Mouse (Mus musculus) embryonic facial prominence, embryonic 10.5 days (tissue): ENCODE measurements at regions not wholly inside any gene's neighbourhood (a gene's known extent, or its start where the extent isn't known, plus 50 kb on each side); places are given as distances from the start of the nearest gene placed in this dataset.

Experiments
- DNase-seq: peaks from one replicate; pipeline ENCODE4 v3.0.0-alpha.2; 2017; ENCODE audit warnings: low spot score
- H3K27ac ChIP-seq: fragments of 300-500 bp; sonication (generic); replicated peaks from 2 replicates; pipeline ENCODE4 v1.5.1; 2016; ENCODE audit warnings: mild to moderate bottlenecking
- H3K27me3 ChIP-seq: fragments of 300-500 bp; sonication (generic); replicated peaks from 2 replicates; pipeline ENCODE4 v1.6.1; 2016; ENCODE audit warnings: low read depth, mild to moderate bottlenecking; ENCODE audit not compliant: poor library complexity, severe bottlenecking
- H3K36me3 ChIP-seq: fragments of 300-500 bp; sonication (generic); replicated peaks from 2 replicates; pipeline ENCODE4 v1.6.1; 2016; ENCODE audit warnings: mild to moderate bottlenecking, moderate library complexity
- H3K4me1 ChIP-seq: fragments of 300-500 bp; sonication (generic); 2 replicates; pipeline ENCODE4 v1.6.1; 2016
- H3K4me3 ChIP-seq: fragments of 300-500 bp; sonication (generic); 2 replicates; pipeline ENCODE4 v1.5.1; 2016; ENCODE audit warnings: mild to moderate bottlenecking, moderate library complexity
- H3K9me3 ChIP-seq: fragments of 300-500 bp; sonication (generic); 2 replicates; pipeline ENCODE4 v1.6.1; 2016; ENCODE audit warnings: mild to moderate bottlenecking
- WGBS: fragments of 180-500 bp; shearing (Covaris S2); methylation state at CpG from one replicate; pipeline ENCODE4 v1.1.7; 2016; 5-methylcytosine and 5-hydroxymethylcytosine counted together

DNA sequence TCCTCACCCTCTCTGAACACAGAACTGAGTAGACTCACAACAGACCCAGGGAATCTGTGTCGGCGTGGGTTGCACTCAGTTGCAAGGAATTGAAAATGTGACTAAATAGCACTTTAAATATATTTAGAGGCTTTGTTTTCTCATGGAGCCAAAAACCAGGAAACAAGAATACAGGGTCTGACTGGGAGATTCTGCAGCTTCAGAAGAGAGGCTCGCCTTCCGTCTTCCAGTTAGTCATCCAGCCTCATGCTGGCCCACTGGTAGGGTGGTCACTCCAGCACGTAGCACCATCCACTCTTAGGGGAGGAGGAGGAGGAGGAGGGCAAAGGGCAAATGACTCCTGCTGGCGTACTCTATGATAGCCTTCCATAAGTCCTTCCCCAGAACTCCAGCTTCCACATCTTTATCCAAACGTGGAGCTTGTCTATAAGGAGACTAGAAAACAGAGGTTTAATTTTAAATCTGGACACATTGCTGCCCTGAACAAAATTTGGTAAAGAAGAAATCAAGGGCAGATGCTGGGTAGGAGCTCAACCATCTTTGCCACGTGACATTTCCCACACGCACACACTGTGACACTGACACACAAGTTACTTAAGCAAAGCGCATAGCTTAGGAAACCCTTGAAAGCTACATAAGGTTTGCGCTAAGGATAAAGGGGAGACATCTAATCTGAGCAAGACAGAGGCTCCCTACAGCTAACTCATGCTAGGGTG, 60.8 kb downstream of the Mis18a start:
- H3K4me3 ChIP-seq = no peak overlapping the region
- H3K27ac ChIP-seq = no peak overlapping the region
- H3K27me3 ChIP-seq = no peaks in the 10 kb centered on the region
- H3K4me1 ChIP-seq = no peaks in the 10 kb centered on the region
- no peaks in the 10 kb centered on the region for H3K36me3 ChIP-seq
- DNase-seq = no peak
- H3K9me3 ChIP-seq = peaks cover 5% of the 10 kb centered on the region
- 90% methylated on average over 11 of the region's 11 CpGs for WGBS

DNA sequence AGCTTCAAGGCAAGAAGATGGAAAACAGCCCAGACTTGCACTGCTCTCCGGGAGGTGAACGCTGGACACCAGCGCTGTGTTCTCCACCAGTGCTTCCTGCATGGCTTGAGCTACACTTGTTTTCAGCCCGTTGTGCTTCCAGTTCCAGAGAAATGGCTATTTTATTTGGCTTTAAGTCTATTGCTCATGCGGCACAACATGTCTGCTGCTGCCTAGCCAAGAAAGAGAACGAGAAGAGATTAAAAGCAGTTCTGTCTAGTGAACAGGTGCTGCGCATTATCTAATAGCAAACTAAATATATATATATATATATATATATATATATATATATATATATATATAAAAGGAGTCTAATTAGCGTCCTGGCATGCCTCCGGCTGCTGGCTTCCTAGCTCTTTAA, 63.1 kb downstream of the Mis18a start:
- H3K27ac ChIP-seq = no peak overlapping the region
- H3K9me3 ChIP-seq = peaks cover 5% of the 10 kb centered on the region
- H3K36me3 ChIP-seq = no peaks in the 10 kb centered on the region
- no peak for DNase-seq
- no peak overlapping the region for H3K4me3 ChIP-seq
- H3K27me3 ChIP-seq = no peaks in the 10 kb centered on the region
- H3K4me1 ChIP-seq = peaks cover 3% of the 10 kb centered on the region
- WGBS = 78% methylated on average over 9 of the region's 9 CpGs

DNA sequence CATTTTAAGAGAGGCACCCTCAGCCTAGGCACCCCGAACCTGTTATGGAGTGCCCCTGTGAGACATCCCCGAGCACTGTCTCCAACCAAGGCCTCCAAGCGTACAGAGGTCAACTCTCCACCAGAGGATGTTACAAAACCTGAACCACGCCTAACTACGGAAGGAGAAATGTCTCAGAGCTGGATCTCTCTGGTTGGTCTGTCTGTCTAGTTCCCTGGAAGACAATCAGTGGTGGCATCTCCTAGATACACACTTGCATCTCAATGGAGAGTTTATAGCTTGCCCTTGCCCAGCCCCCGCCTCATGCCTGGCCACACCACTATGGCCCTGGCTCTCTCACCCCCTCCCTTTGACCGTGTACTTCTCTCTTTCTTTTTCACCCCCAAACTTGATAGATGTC, 69.2 kb downstream of the Mis18a start:
- 0 out of 2 replicates have a peak overlapping the region, but pooled peaks have one; percentile 10 for H3K27ac ChIP-seq
- no peaks in the 10 kb centered on the region for H3K36me3 ChIP-seq
- H3K9me3 ChIP-seq = 0 out of 2 replicates have a peak, but pooled peaks cover 3% of the 10 kb centered on the region
- no peak for DNase-seq
- no peaks in the 10 kb centered on the region for H3K27me3 ChIP-seq
- H3K4me1 ChIP-seq = peaks cover 15% of the 10 kb centered on the region
- no peak overlapping the region for H3K4me3 ChIP-seq
- 89% methylated on average over 7 of the region's 7 CpGs for WGBS

DNA sequence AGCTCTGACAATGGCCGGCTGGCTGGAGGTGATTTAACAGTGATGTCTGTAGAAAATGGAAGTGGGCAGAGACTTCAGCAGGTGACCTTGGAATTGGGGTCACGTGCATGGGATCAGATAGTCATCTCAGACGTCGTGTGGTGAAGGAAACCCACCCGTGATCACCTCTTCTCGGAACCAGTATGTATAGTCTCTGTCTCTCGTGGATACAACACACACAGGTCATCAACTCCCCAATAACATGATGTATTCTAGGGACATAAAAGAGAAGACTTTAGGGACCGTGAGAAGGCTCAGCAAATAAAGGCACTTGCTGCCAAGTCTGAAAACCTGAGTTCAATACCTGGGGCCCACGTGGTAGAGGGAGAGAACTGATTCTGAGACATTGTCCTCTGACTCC, 70.2 kb downstream of the Mis18a start:
- WGBS = 70% methylated on average over 9 of the region's 9 CpGs

DNA sequence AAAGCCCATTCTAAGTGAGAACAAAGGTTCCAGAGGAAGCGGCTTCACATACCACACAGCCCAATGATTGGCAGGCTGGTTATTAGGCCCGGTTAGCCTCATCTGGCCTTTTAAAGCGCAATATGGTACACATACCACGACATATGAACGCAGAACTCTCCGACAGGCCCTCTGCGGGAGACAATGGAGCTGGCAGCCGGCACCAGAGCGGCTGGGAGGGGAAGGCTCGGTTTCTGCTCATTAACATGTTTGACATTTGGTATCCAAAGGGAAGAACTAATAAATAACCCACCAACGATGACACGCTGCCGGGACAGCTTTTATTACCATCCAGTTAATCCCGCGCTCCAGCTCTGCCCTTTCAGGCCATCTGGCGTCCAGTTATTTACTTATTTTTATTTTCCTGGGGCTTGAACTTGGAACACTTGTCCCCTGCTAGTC, 70.6 kb downstream of the Mis18a start:
- DNase-seq = peak; percentile 47
- H3K4me3 ChIP-seq = no peak overlapping the region

More for the DNA sequence above, 70.2 kb downstream of the Mis18a start:
- H3K27ac ChIP-seq = peak overlapping the region; percentile 72; the same call in 1 of the 2 replicates
- peaks cover 15% of the 10 kb centered on the region for H3K4me1 ChIP-seq
- DNase-seq = no peak
- no peaks in the 10 kb centered on the region for H3K36me3 ChIP-seq
- no peaks in the 10 kb centered on the region for H3K27me3 ChIP-seq
- no peak overlapping the region for H3K4me3 ChIP-seq
- H3K9me3 ChIP-seq = 0 out of 2 replicates have a peak, but pooled peaks cover 3% of the 10 kb centered on the region

DNA sequence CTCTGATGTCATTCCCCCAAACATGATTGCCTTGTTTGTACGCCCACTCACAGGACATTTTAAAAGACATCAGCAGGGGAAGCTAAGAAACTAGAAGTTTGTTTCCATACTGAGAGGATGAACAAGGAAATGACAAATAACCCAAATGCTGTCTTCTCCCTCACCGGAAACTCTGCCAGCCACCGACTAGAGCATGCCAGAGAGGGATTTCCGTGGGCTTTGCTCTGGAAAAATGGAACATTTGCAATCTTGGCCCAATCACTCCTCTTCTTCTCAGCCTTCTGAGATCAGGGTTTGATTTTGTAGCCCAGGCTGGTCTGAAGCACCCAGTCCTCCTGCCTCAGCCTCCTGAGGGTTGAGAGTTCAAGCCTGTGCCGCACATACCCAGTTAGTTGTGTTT, 72.4 kb downstream of the Mis18a start:
- H3K27ac ChIP-seq = no peak overlapping the region
- 0 out of 2 replicates have a peak, but pooled peaks cover 3% of the 10 kb centered on the region for H3K9me3 ChIP-seq
- H3K36me3 ChIP-seq = no peaks in the 10 kb centered on the region
- no peaks in the 10 kb centered on the region for H3K27me3 ChIP-seq
- 93% methylated on average over 5 of the region's 5 CpGs for WGBS
- H3K4me3 ChIP-seq = no peak overlapping the region
- DNase-seq = no peak
- peaks cover 15% of the 10 kb centered on the region for H3K4me1 ChIP-seq

More for the DNA sequence above, 70.6 kb downstream of the Mis18a start:
- 62% methylated on average over 16 of the region's 16 CpGs for WGBS
- peaks cover 15% of the 10 kb centered on the region for H3K4me1 ChIP-seq
- H3K27me3 ChIP-seq = no peaks in the 10 kb centered on the region
- H3K27ac ChIP-seq = peak overlapping the region; percentile 72
- 0 out of 2 replicates have a peak, but pooled peaks cover 3% of the 10 kb centered on the region for H3K9me3 ChIP-seq
- no peaks in the 10 kb centered on the region for H3K36me3 ChIP-seq

DNA sequence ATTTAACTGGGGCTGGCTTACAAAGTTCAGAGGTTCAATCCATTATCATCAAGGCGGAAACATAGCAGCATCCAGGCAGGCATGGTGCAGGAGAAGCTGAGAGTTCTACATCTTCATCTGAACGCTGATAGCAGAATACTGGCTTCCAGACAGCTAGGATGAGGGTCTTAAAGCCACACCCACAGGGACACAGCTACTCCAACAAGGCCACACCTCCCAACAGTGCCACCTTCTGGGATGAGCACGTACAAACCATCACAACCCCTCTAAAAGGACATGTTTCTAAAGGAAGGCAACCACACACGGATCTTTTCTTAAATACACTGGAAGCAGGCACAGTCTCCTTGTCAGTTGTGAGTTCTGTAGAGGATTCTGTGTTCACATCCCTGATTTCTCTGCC, 74.4 kb downstream of the Mis18a start:
- WGBS = 68% methylated on average over 4 of the region's 4 CpGs
- no peak overlapping the region for H3K27ac ChIP-seq
- no peak overlapping the region for H3K4me3 ChIP-seq

DNA sequence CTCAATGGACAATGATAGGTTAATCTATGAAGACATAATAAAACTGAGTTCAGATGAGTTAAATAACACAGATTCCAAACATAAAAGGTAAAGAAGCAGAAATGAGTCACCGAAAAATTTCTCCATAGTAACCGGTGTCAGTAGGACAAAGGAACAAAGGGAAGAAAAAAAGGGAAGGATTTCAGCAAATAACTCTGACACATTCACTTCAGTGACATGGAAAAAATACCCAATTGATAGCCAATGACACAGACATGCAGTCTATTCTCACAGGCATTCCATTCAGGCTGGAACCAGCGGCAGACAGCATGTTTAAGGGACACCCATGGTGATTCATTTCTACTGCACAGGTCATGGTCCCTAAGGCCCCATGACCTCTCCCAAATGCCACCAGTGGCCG, 79.0 kb downstream of the Mis18a start:
- DNase-seq = peak; percentile 7
- Histone ChIP-seq H3K27ac (no peak overlapping the region), H3K4me1 (no peaks in the 10 kb centered on the region), H3K36me3 (no peaks in the 10 kb centered on the region), H3K4me3 (no peak overlapping the region), H3K27me3 (0 out of 2 replicates have a peak, but pooled peaks cover 5% of the 10 kb centered on the region), H3K9me3 (no peaks in the 10 kb centered on the region)
- WGBS = 74% methylated on average over 4 of the region's 4 CpGs

More for the DNA sequence above, 74.4 kb downstream of the Mis18a start:
- no peak for DNase-seq
- Histone ChIP-seq H3K9me3 (0 out of 2 replicates have a peak, but pooled peaks cover 3% of the 10 kb centered on the region), H3K27me3 (no peaks in the 10 kb centered on the region), H3K4me1 (peaks cover 10% of the 10 kb centered on the region), H3K36me3 (no peaks in the 10 kb centered on the region)

DNA sequence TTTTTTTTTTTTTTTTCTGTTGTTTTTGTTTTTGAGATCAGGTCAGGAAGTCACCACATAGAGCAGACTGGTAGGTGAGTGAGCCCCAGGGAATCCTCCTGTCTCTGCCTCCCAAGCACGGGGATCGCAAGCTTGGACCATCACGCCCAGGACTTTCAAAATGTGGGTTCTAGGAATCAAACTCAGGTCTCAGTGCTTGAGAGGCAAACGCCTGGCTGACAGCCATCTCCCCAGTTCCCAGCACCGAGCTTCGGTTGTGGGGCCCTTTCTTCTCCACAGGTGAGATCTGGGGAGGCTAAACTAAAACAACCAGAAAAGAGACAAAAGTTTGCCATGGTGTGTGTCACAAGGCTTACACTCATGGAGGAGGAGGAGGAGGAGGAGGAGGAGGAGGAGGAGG, 84.5 kb downstream of the Mis18a start:
- peak; percentile 6 for DNase-seq
- no peaks in the 10 kb centered on the region for H3K36me3 ChIP-seq
- no peak overlapping the region for H3K27ac ChIP-seq
- no peaks in the 10 kb centered on the region for H3K4me1 ChIP-seq
- H3K4me3 ChIP-seq = no peak overlapping the region
- H3K27me3 ChIP-seq = 0 out of 2 replicates have a peak, but pooled peaks cover 5% of the 10 kb centered on the region
- H3K9me3 ChIP-seq = no peaks in the 10 kb centered on the region
- WGBS = 89% methylated on average over 6 of the region's 6 CpGs

DNA sequence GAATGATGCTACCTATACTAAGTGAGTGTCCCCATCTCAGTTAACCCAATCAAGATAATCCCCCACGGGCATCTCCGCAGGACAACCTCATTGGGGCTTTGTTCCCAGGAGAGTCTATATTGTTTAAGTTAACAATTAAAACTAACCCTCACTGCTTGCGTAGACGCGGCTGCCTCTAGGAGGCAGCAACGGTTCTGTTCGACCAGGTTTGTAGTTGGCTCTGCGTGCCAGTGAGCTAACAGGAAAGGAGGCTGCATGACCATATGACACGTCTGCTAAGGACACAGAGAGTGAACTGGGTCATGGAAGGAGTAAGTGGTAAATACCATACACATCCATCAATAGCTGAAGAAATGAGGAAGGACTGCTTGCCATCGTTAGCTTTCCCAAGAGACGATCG, 92.0 kb downstream of the Mis18a start:
- 37% methylated on average over 12 of the region's 12 CpGs for WGBS
- Histone ChIP-seq H3K4me1 (peaks cover 13% of the 10 kb centered on the region), H3K27me3 (no peaks in the 10 kb centered on the region; the same call in 1 of the 2 replicates), H3K27ac (no peak overlapping the region), H3K9me3 (0 out of 2 replicates have a peak, but pooled peaks cover 2% of the 10 kb centered on the region), H3K4me3 (no peak overlapping the region), H3K36me3 (no peaks in the 10 kb centered on the region)
- peak; percentile 10 for DNase-seq

DNA sequence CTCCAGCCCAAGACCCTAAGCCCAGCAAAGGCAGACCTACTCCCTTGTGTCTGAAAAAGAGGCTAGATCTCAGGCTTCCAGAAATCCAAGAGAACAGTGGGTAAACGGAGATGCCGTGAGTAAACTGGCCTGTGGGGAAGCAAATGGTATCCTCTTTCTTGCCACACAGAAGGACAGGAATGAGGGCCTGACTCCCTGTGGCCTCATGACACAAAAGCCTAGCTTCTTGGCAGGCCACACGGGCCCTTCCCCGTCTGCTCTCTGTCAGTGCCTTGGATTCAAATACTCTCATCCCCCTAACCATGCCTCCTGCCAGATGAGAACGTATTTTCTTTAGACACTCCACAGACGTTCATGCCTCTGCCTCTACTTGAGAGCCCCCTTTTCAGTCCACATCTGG, 97.2 kb downstream of the Mis18a start:
- Histone ChIP-seq H3K4me3 (no peak overlapping the region), H3K27me3 (peaks cover 9% of the 10 kb centered on the region; the same call in 1 of the 2 replicates), H3K36me3 (no peaks in the 10 kb centered on the region), H3K9me3 (0 out of 2 replicates have a peak, but pooled peaks cover 6% of the 10 kb centered on the region), H3K27ac (peak overlapping the region; percentile 90), H3K4me1 (peaks cover 38% of the 10 kb centered on the region)
- WGBS = 23% methylated on average over 6 of the region's 6 CpGs
- DNase-seq = peak; percentile 47

DNA sequence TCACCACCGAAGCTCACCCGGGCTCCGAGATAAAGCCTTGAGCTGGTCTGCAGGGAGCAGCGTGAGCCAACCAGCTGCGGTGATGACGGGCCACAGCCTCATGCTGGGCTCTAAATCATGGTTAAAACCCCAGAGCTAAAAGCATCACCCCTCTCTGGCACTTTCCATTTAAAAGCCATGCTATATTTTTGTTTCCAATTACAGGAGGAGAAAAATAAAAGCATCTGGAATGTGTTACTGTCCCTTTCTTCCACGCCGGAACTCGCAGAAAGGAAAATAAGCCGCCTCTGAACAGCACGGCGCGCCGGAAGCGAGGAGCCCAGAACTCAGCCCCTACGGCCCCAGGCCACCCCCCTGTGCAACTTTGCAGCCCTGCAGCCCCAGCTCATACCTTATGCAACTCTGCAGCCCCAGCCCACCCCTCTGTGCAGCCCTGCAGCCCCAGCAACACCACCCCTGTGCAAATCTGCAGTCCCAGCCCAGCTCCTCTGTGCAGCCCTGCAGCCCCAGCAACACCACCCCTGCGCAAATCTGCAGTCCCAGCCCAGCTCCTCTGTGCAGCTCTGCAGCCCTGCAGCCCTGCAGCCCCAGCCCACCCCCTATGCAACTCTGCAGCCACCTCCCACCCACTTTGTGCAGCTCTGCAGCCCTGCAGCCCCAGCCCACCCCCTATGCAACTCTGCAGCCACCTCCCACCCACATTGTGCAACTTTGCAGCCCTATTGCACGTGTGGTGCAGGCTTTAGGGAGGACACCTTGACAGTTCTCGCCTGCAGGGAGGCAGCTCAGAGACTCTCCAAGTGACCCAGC, 97.9 kb downstream of the Mis18a start:
- whole genome bisulfite sequencing = 16% methylated on average over 19 of the region's 19 CpGs
- H3K9me3 ChIP-seq = 0 out of 2 replicates have a peak, but pooled peaks cover 6% of the 10 kb centered on the region
- H3K27me3 ChIP-seq = peaks cover 9% of the 10 kb centered on the region; the same call in 1 of the 2 replicates
- H3K27ac ChIP-seq = peak overlapping the region; percentile 90
- H3K4me3 ChIP-seq = peak overlapping the region; percentile 35; the same call in 1 of the 2 replicates
- DNase-seq = peak; percentile 79
- peaks cover 41% of the 10 kb centered on the region for H3K4me1 ChIP-seq
- no peaks in the 10 kb centered on the region for H3K36me3 ChIP-seq
